29 mouse cellular contexts compared by ENCODE assay signal in the genomic region with DNA sequence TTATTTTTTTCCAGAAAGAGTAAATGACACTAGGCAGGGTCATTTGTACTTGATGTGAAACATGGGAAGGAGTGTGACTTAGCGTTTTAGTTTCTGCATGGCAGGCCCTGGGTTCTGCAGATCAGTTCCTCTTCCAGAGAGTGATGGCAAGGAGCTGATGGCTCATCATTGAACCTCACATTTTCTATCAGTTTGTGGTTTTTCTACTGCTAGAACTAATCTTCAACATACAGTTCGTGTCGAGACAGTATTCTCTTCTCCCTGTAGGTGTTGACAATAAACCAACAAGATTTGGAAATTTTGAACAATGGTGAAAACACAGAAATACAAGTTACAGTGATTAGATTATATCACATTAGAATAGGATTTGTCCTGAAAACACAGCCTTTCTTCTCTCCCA.
"Had no signal": no experiment of that assay in that cellular context is flagged by ENCODE, and none has a peak within 500 bp of the region (broad histone marks: within the 10 kb centered on the region; RNA-seq: fewer than 3 reads in every experiment).

No protein-coding gene starts in this region.

- H3K4me2 ChIP-seq: limb, embryonic 12.5 days; limb, embryonic 13.5 days; limb, embryonic 15.5 days; liver, embryonic 11.5 days; liver, embryonic 12.5 days; liver, embryonic 13.5 days; liver, embryonic 15.5 days; lung, embryonic 14.5 days; lung, embryonic 15.5 days; midbrain, embryonic 11.5 days; midbrain, embryonic 12.5 days; midbrain, embryonic 13.5 days; midbrain, embryonic 15.5 days; neural tube, embryonic 12.5 days had no signal

- H3K36me3 ChIP-seq: limb, embryonic 10.5 days; limb, embryonic 12.5 days; limb, embryonic 13.5 days; limb, embryonic 15.5 days; liver, embryonic 12.5 days; liver, embryonic 13.5 days; liver, embryonic 15.5 days; lung, embryonic 15.5 days; midbrain, embryonic 10.5 days; midbrain, embryonic 12.5 days; midbrain, embryonic 13.5 days; midbrain, embryonic 15.5 days; neural tube, embryonic 12.5 days had no signal

- H3K4me3 ChIP-seq: limb, embryonic 10.5 days; limb, embryonic 12.5 days; limb, embryonic 13.5 days; limb, embryonic 15.5 days; liver, embryonic 12.5 days; liver, embryonic 13.5 days; liver, embryonic 15.5 days; lung, embryonic 15.5 days; megakaryocyte, embryonic 14.5 days; midbrain, embryonic 10.5 days; midbrain, embryonic 12.5 days; midbrain, embryonic 13.5 days; midbrain, embryonic 15.5 days; neural tube, embryonic 12.5 days had no signal

- H3K27ac ChIP-seq: limb, embryonic 10.5 days; limb, embryonic 12.5 days; limb, embryonic 13.5 days; limb, embryonic 15.5 days; liver, embryonic 12.5 days; liver, embryonic 13.5 days; liver, embryonic 14.5 days; liver, embryonic 15.5 days; lung, embryonic 15.5 days; macrophage; midbrain, embryonic 10.5 days; midbrain, embryonic 12.5 days; midbrain, embryonic 13.5 days; midbrain, embryonic 15.5 days; neural tube, embryonic 12.5 days had no signal

- H3K9ac ChIP-seq: limb, embryonic 12.5 days; limb, embryonic 13.5 days; limb, embryonic 15.5 days; liver, embryonic 12.5 days; liver, embryonic 13.5 days; liver, embryonic 14.5 days; liver, embryonic 15.5 days; liver, postnatal 0 days; lung, embryonic 14.5 days; lung, embryonic 15.5 days; midbrain, embryonic 12.5 days; midbrain, embryonic 13.5 days; midbrain, embryonic 15.5 days; neural tube, embryonic 12.5 days had no signal

- DNase-seq: left cerebral cortex, postnatal 4 days; liver; liver, embryonic 13.5 days; liver, postnatal 0 days; lung, adult 18-20 months; lung, adult 2 months; lung, postnatal 10 days; lung, postnatal 14 days; lung, postnatal 36 days; lung, postnatal 4 days; midbrain, embryonic 14.5 days had no signal

- H3K9me3 ChIP-seq: limb, embryonic 10.5 days; limb, embryonic 12.5 days; limb, embryonic 13.5 days; limb, embryonic 15.5 days; liver, embryonic 12.5 days; liver, embryonic 13.5 days; liver, embryonic 15.5 days; lung, embryonic 15.5 days; megakaryocyte, embryonic 14.5 days; midbrain, embryonic 10.5 days; midbrain, embryonic 12.5 days; midbrain, embryonic 13.5 days; midbrain, embryonic 15.5 days; neural tube, embryonic 12.5 days had no signal

- H3K4me1 ChIP-seq: limb, embryonic 10.5 days; limb, embryonic 12.5 days; limb, embryonic 13.5 days; limb, embryonic 15.5 days; liver, embryonic 12.5 days; liver, embryonic 13.5 days; liver, embryonic 15.5 days; lung, embryonic 15.5 days; megakaryocyte, embryonic 14.5 days; midbrain, embryonic 10.5 days; midbrain, embryonic 12.5 days; midbrain, embryonic 13.5 days; midbrain, embryonic 15.5 days; neural tube, embryonic 12.5 days had no signal

- H3K27me3 ChIP-seq: limb, embryonic 12.5 days; limb, embryonic 13.5 days; limb, embryonic 15.5 days; liver, embryonic 12.5 days; liver, embryonic 13.5 days; liver, embryonic 15.5 days; lung, embryonic 15.5 days; megakaryocyte, embryonic 14.5 days; midbrain, embryonic 12.5 days; midbrain, embryonic 13.5 days; midbrain, embryonic 15.5 days; neural tube, embryonic 12.5 days had no signal
